Mouse (Mus musculus): ENCODE results near the gene Gpc4. TPM values are rescaled to one million over a fixed set of nuclear protein-coding genes. Genes with fewer than 3 reads are reported as not detected.

The Gpc4 gene
- polyA plus RNA-seq, 1 experiment from 2014 or later = 9.6 TPM

DNA sequence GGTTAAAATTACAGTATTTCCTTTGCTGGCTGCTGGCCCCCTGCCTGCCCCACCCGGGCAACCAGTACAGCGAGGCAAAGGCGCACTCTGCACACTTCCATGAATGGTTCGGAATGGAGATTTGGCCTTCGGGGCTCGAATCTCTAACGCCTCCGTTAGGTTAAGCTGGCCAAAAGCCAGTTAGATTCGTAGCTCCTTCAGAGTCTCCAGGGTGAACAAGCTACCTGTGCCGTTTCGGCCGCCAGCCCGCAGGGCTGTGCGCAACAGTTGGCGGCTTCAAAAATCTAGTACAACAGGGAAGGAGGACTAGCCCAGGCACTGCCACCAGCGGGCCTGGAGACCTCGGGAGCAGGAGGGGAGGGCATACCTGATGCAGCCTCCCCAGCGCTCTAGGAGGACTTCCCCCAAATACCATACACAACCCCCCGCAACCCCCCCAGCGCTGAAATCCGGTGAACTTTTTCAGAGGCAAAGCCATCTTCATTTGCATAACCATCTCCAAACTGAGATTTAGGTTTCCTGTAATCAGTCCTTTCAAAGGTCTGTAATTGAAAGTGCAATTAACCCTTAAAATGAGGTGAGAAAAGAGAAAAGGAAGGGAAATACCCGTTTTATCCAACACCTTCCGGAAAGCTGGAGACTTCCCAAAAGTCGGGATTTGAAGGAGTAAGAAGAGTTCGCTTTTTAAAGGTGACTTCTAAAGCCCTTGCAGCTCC is 1.5 kb downstream of the Gpc4 start:
- H3K36me3 ChIP-seq (replicated peaks) = no peaks in the 10 kb centered on the region
- H3K4me2 ChIP-seq = peak overlapping the region; percentile 82
- no peak for ATAC-seq (replicated peaks)
- H3K9ac ChIP-seq = no peak overlapping the region
- peaks cover 2% of the 10 kb centered on the region for H3K27me3 ChIP-seq (replicated peaks)
- H3K27ac ChIP-seq = no peak overlapping the region
- no peaks in the 10 kb centered on the region for H3K9me3 ChIP-seq
- peak overlapping the region; percentile 53 for H3K4me3 ChIP-seq
- 27% methylated on average over 25 of the region's 25 CpGs for whole genome bisulfite sequencing
- H3K4me1 ChIP-seq = peaks cover 7% of the 10 kb centered on the region

DNA sequence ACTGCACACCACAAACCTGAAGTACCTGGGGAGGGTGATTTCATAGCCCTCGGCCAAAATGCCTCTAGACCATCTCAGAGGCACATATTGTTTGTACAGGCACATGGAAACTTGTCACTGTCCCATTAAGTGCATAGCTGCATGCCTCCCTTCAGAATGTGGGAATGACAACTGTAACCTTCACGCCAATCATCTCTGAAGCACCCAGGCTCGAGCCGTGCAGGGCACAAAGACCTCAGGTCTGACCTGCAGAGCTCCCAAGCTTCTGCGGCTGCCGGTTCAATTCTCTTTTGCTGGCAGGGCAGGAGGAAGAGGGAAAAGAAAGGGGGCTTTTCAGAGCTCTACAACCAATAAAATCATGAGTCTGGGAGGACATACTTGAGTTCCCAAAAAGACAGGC is 2.3 kb downstream of the Gpc4 start:
- H3K9me3 ChIP-seq = no peaks in the 10 kb centered on the region
- WGBS = 34% methylated on average over 6 of the region's 6 CpGs
- H3K9ac ChIP-seq = no peak overlapping the region
- H3K4me1 ChIP-seq = peaks cover 7% of the 10 kb centered on the region
- H3K36me3 ChIP-seq (replicated peaks) = no peaks in the 10 kb centered on the region
- H3K27ac ChIP-seq = no peak overlapping the region
- peak overlapping the region; percentile 82; the same call in 1 of the 2 replicates for H3K4me2 ChIP-seq
- peaks cover 2% of the 10 kb centered on the region for H3K27me3 ChIP-seq (replicated peaks)
- no peak for ATAC-seq (replicated peaks)
- H3K4me3 ChIP-seq = peak overlapping the region; percentile 53; the same call in 1 of the 2 replicates

DNA sequence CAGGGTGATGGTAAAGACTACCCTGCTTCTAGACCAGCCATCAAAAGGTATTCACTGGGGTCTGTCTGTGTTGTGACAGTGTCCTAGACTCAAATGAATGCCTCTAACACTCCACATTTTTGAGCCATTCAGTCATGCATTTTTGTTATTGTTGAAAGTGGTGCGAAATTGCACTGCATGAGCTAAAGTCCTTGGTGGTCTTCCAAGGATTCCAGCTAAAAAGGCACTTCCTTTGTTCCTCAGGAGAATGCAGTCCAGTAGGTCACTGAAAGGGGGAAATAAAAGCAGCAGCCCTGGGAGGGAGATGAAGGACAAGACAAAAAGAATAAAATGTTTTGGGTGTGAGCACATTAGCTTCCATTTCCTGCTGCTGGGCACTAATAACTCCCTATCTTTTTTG is 2.8 kb downstream of the Gpc4 start:
- Histone ChIP-seq H3K4me3 (no peak overlapping the region), H3K27me3 (replicated peaks) (peaks cover 2% of the 10 kb centered on the region), H3K4me2 (peak overlapping the region; percentile 82; the same call in 1 of the 2 replicates), H3K36me3 (replicated peaks) (no peaks in the 10 kb centered on the region), H3K27ac (no peak overlapping the region), H3K9ac (no peak overlapping the region), H3K4me1 (peaks cover 7% of the 10 kb centered on the region), H3K9me3 (no peaks in the 10 kb centered on the region)
- 39% methylated on average over 1 of the region's 1 CpGs for WGBS
- no peak for ATAC-seq (replicated peaks)

DNA sequence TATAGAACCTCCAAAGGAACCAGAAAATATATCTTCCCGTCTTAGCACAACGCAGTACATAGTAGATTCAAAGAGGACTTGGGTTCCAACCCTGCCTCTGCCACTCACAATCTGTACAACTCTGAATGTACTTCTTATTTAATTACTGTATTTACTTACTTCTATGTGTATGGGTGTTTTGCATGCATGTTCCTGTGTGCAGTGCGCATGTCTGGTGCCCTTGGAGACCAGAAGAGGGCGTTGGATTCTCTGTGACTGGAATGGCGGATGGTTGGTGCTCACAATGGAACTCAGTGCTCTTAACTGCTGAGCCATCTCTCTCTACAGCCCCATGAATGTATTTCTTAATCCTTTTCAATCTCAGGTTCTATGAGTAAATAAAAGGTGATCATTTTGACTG is 5.4 kb downstream of the Gpc4 start:
- Histone ChIP-seq H3K36me3 (replicated peaks) (no peaks in the 10 kb centered on the region), H3K9ac (no peak overlapping the region), H3K4me1 (peaks cover 7% of the 10 kb centered on the region), H3K4me2 (no peak overlapping the region), H3K4me3 (no peak overlapping the region), H3K27me3 (replicated peaks) (peaks cover 2% of the 10 kb centered on the region), H3K9me3 (no peaks in the 10 kb centered on the region), H3K27ac (no peak overlapping the region)
- ATAC-seq (replicated peaks) = no peak
- WGBS = 82% methylated on average over 5 of the region's 5 CpGs

DNA sequence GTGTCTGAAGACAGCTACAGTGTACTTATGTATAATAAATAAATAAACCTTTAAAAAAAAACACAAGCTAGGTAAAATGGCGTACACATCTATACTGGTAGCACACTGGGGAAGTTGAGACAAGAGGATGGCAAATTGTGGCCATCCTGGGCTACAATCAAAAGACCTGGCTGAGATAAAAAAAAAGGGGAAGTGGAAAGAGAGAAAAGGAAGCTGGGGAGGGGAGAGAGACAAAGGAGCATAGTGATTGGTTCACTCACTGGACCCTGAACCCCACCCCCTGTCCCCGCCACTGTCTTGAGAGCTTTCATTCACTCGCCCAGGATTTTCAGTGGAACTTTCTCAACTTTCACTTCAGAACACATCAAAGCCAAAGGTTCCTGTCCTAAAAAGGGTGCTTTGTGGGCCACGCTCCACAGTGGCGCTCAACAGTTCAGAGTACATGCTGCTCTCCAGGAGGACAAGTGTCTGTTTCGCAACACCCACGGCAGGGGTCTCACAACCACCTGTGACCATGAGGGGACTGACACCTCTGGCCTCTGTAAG is 9.6 kb downstream of the Gpc4 start:
- no peak overlapping the region for H3K4me3 ChIP-seq
- no peaks in the 10 kb centered on the region for H3K9me3 ChIP-seq
- H3K4me2 ChIP-seq = no peak overlapping the region
- no peaks in the 10 kb centered on the region for H3K4me1 ChIP-seq
- no peaks in the 10 kb centered on the region for H3K27me3 ChIP-seq (replicated peaks)
- H3K27ac ChIP-seq = no peak overlapping the region
- no peak for ATAC-seq (replicated peaks)
- 90% methylated on average over 7 of the region's 7 CpGs for WGBS
- no peak overlapping the region for H3K9ac ChIP-seq
- H3K36me3 ChIP-seq (replicated peaks) = no peaks in the 10 kb centered on the region

DNA sequence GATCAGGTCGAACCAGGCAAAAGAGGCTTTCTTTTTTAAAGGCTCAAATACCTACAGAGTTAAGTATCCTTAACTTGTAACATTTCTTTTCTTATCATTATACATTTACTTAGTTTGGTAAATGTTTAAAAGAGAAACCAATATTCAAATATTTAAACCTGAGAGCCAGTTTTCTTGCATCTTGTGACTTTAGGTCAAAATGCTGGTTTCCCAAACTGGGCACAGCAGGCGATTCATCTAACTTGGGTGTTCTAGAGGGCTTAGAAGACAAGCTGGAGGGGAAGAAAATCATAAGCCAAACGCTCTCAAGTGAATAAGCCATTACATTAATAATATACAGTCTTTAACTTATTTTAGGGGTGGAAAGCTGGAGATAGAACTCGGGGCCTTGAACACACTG is 10.2 kb downstream of the Gpc4 start:
- Histone ChIP-seq H3K9me3 (no peaks in the 10 kb centered on the region), H3K27me3 (replicated peaks) (no peaks in the 10 kb centered on the region), H3K4me3 (no peak overlapping the region), H3K36me3 (replicated peaks) (no peaks in the 10 kb centered on the region), H3K4me1 (no peaks in the 10 kb centered on the region), H3K4me2 (no peak overlapping the region), H3K9ac (no peak overlapping the region), H3K27ac (no peak overlapping the region)
- 91% methylated on average over 4 of the region's 4 CpGs for WGBS
- ATAC-seq (replicated peaks) = no peak

DNA sequence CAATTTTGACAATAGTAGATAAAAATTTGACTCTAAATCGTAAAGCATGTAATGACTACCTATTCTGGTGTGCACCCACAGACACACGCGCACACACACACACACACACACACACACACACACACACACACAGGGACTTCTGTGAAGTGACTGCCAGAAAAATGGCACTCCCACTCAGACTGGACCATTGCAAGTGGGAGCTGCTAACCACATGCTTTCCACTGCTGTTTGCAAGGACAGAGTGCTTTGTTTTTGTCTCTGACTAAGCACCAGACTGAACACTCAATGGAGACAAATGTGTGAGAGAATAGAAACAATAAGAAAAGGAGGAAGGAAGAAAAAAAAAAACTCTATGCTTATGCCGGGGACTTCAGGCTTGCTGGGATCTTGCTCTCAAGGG is 11.6 kb downstream of the Gpc4 start:
- no peaks in the 10 kb centered on the region for H3K36me3 ChIP-seq (replicated peaks)
- no peak overlapping the region for H3K27ac ChIP-seq
- H3K9ac ChIP-seq = no peak overlapping the region
- WGBS = 75% methylated on average over 4 of the region's 4 CpGs
- H3K4me2 ChIP-seq = no peak overlapping the region
- H3K9me3 ChIP-seq = no peaks in the 10 kb centered on the region
- no peaks in the 10 kb centered on the region for H3K4me1 ChIP-seq
- ATAC-seq (replicated peaks) = no peak
- H3K27me3 ChIP-seq (replicated peaks) = no peaks in the 10 kb centered on the region
- no peak overlapping the region for H3K4me3 ChIP-seq

DNA sequence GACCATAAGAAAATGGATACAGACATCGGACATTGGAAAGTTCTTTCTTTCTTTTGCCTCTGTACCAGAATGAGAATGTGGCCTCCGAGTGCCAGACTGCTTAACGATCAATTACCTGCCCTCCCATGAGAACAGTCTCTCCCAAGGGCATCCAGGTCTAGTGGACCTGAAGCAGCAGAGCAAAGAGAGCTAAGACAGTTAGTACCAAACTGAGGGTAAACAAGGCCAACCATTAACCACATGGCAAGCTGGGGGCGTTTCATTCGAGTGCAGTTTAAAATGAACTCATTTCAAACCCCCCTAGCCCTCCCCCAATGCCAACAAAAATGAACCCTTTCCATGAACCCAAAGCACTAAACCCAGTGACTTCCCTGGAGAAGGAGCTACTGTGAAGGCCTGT is 12.1 kb downstream of the Gpc4 start:
- ATAC-seq (replicated peaks) = no peak
- H3K9ac ChIP-seq = no peak overlapping the region
- H3K27me3 ChIP-seq (replicated peaks) = no peaks in the 10 kb centered on the region
- H3K9me3 ChIP-seq = no peaks in the 10 kb centered on the region
- H3K4me2 ChIP-seq = no peak overlapping the region
- WGBS = 89% methylated on average over 5 of the region's 5 CpGs
- no peaks in the 10 kb centered on the region for H3K36me3 ChIP-seq (replicated peaks)
- H3K4me1 ChIP-seq = no peaks in the 10 kb centered on the region
- no peak overlapping the region for H3K4me3 ChIP-seq
- no peak overlapping the region for H3K27ac ChIP-seq

DNA sequence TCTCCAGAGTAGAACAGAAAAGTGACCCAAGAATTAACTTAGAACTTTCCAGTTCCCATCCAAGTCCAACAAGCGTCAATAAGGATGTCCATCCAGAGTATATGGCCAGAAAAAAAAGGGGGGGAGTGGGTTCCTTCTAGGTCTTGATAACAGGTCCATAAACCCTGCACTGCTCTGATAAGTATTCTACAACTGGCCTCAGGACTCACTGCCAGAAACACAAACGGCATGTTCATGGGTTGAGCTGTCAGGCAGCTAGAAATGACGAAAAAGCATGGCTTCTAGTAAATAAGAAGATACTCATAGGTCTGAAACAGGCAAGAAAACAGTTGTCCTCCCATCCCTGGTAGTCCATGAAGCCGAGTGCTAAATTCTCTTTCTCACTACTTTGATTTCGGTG is 13.5 kb downstream of the Gpc4 start:
- Histone ChIP-seq H3K4me3 (no peak overlapping the region), H3K9ac (no peak overlapping the region), H3K27ac (no peak overlapping the region), H3K36me3 (replicated peaks) (no peaks in the 10 kb centered on the region), H3K9me3 (no peaks in the 10 kb centered on the region), H3K4me1 (no peaks in the 10 kb centered on the region), H3K27me3 (replicated peaks) (no peaks in the 10 kb centered on the region), H3K4me2 (no peak overlapping the region)
- 95% methylated on average over 5 of the region's 5 CpGs for WGBS
- ATAC-seq (replicated peaks) = no peak

DNA sequence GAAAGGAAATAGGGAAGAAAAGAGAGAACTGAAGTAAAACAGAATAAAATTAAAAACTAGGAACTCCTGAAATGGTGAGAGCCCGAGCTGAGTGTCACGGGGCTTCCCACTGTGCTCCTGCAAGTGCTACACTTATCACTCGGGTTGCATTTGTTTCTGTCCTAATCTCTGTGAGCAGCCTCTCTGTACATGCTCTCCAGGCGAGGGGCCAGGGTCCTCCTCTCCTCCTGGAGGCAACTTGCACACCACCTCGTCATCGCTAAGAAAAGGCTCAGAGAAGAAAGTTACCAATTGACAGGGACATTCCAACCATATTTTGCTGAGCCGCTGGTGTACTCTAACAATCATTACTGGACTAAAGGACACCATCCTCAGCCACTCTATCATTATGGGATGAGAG is 14.0 kb downstream of the Gpc4 start:
- H3K4me3 ChIP-seq = no peak overlapping the region
- no peak overlapping the region for H3K4me2 ChIP-seq
- no peaks in the 10 kb centered on the region for H3K27me3 ChIP-seq (replicated peaks)
- H3K9me3 ChIP-seq = no peaks in the 10 kb centered on the region
- H3K36me3 ChIP-seq (replicated peaks) = no peaks in the 10 kb centered on the region
- H3K9ac ChIP-seq = no peak overlapping the region
- no peak for ATAC-seq (replicated peaks)
- WGBS = 73% methylated on average over 7 of the region's 7 CpGs
- H3K27ac ChIP-seq = no peak overlapping the region
- no peaks in the 10 kb centered on the region for H3K4me1 ChIP-seq

DNA sequence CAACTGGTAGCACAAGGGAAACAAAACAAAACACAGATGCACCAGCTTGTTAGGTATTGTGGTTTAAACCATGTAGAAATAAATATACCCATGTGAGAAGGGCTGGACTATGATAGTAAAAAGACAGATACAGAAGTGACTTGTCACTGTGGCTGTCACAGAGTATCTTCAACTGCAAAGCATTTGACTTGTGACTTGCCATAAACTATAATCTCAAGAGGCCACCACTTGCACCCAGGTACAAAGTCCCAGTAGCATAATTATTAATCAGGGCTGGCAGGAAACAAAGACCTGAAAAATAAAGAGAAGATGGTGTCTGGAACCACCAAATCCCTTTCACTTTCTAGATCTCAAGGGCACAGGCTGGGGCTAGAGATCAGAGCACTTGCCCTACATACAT is 19.5 kb downstream of the Gpc4 start:
- ATAC-seq (replicated peaks) = no peak
- Histone ChIP-seq H3K9ac (no peak overlapping the region), H3K4me2 (no peak overlapping the region), H3K36me3 (replicated peaks) (no peaks in the 10 kb centered on the region), H3K27ac (no peak overlapping the region), H3K27me3 (replicated peaks) (no peaks in the 10 kb centered on the region), H3K4me1 (no peaks in the 10 kb centered on the region), H3K9me3 (no peaks in the 10 kb centered on the region), H3K4me3 (no peak overlapping the region)

DNA sequence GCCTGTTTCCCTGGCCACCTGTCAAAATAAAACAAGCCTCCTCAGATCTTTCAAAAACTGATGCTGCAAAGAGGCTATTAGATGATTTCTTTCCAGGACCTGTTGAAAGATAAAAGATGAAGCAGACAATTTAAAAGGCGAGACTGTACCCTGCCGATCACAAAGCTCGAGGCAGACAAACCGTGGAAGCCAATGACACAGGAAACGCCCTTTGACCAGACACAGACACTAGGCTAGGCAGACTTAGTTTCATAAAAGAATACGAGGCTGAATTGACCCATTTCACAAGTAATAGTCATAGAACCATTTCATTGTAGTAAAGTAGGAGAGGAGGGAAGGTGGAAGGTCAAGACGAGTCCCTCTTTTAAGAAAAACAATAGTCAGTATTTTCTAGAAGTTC is 20.6 kb downstream of the Gpc4 start:
- Histone ChIP-seq H3K4me2 (no peak overlapping the region), H3K36me3 (replicated peaks) (no peaks in the 10 kb centered on the region), H3K4me1 (no peaks in the 10 kb centered on the region), H3K27ac (no peak overlapping the region), H3K9ac (no peak overlapping the region), H3K4me3 (no peak overlapping the region), H3K27me3 (replicated peaks) (no peaks in the 10 kb centered on the region), H3K9me3 (no peaks in the 10 kb centered on the region)
- no peak for ATAC-seq (replicated peaks)
- WGBS = 70% methylated on average over 7 of the region's 7 CpGs

DNA sequence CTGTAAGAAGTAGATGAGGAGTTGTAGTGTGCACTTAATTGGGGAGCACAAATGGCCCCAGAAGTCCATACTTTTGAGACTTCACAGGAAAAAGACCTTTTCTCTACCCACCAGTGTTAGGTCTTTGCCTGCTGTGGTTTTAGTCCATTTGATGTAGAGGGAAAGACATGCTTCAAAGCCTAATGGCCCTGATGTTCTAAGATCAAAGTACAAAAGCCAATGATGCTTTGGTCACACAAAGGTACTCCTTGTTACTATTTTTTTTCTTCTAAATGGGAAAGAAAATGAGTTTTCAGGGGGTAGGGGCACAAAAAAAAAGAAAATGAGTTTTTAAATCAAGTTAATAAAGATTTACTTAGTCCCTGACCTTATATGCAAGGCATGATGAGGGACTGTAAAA is 24.7 kb downstream of the Gpc4 start:
- no peaks in the 10 kb centered on the region for H3K36me3 ChIP-seq (replicated peaks)
- no peak overlapping the region for H3K9ac ChIP-seq
- no peak for ATAC-seq (replicated peaks)
- H3K4me2 ChIP-seq = no peak overlapping the region
- no peak overlapping the region for H3K4me3 ChIP-seq
- no peaks in the 10 kb centered on the region for H3K4me1 ChIP-seq
- no peak overlapping the region for H3K27ac ChIP-seq
- no peaks in the 10 kb centered on the region for H3K27me3 ChIP-seq (replicated peaks)
- H3K9me3 ChIP-seq = no peaks in the 10 kb centered on the region
